Mouse (Mus musculus) limb, embryonic 14.5 days (tissue): Measurements from ENCODE around the gene Ncor2. TPM values are rescaled to one million over a fixed set of nuclear protein-coding genes. Genes with fewer than 3 reads are reported as not detected.

ENCODE experiments used
- ATAC-seq: fragments of 200-750 bp; cut with Nextera tagmentation; 2 replicates; pipeline ENCODE4 v1.8.0; 2017; ENCODE audit warnings: low read depth, moderate number of reproducible peaks, moderate TSS enrichment; ENCODE audit not compliant: low FRiP score
- DNase-seq: peaks from one replicate; pipeline ENCODE4 v3.0.0-alpha.2; 2015; ENCODE audit warnings: low spot score
- H3K27ac ChIP-seq: fragments of 300-500 bp; sonication (generic); replicated peaks from 2 replicates; pipeline ENCODE4 v1.5.1; 2014; ENCODE audit warnings: low read depth, mild to moderate bottlenecking, low read length, moderate library complexity, mixed read lengths
- H3K27me3 ChIP-seq: fragments of 300-500 bp; sonication (generic); 2 replicates; pipeline ENCODE4 v1.6.1; 2014; ENCODE audit warnings: low read length, mixed read lengths; ENCODE audit not compliant: control insufficient read depth, insufficient read depth
- H3K36me3 ChIP-seq: fragments of 300-500 bp; sonication (generic); 2 replicates; pipeline ENCODE4 v1.6.1; 2014; ENCODE audit warnings: mild to moderate bottlenecking, low read length, moderate library complexity, mixed read lengths; ENCODE audit not compliant: control insufficient read depth, insufficient read depth
- H3K4me1 ChIP-seq: fragments of 300-500 bp; sonication (generic); 2 replicates; pipeline ENCODE4 v1.6.1; 2014; ENCODE audit warnings: antibody characterized with exemption, low read length, mixed read lengths; ENCODE audit not compliant: control insufficient read depth, insufficient read depth
- H3K4me2 ChIP-seq: fragments of 300-500 bp; sonication (generic); replicated peaks from 2 replicates; pipeline ENCODE4 v1.6.1; 2014; ENCODE audit warnings: low read depth, mild to moderate bottlenecking, low read length, moderate library complexity; ENCODE audit not compliant: severe bottlenecking
- H3K4me3 ChIP-seq: fragments of 300-500 bp; sonication (generic); replicated peaks from 2 replicates; pipeline ENCODE4 v1.5.1; 2014; ENCODE audit warnings: low read length
- H3K9ac ChIP-seq: fragments of 300-500 bp; sonication (generic); 2 replicates; pipeline ENCODE4 v1.6.1; 2014; ENCODE audit warnings: mild to moderate bottlenecking, low read depth, low read length, moderate library complexity; ENCODE audit not compliant: severe bottlenecking
- H3K9me3 ChIP-seq: fragments of 300-500 bp; sonication (generic); 2 replicates; pipeline ENCODE4 v1.6.1; 2016; ENCODE audit warnings: low read length; ENCODE audit not compliant: control insufficient read depth
- POLR2A ChIP-seq: fragments of 200-500 bp; IDR thresholded peaks from 2 replicates; pipeline ENCODE4 v1.8.0; 2012; ENCODE audit warnings: inconsistent platforms, mild to moderate bottlenecking, moderate library complexity, borderline replicate concordance; ENCODE audit not compliant: insufficient read depth, insufficient read length; ENCODE audit errors: extremely low read depth
- WGBS: fragments of 180-500 bp; shearing (Covaris S2); extraction: QIAGEN DNeasy Blood & Tissue Kit; methylation state at CpG from one replicate; pipeline ENCODE4 v1.1.7; 2014; 5-methylcytosine and 5-hydroxymethylcytosine counted together
- polyA plus RNA-seq, 2 experiments: library from polyadenylated mRNA; depleted of rRNA in 1 of 2; stranded (reverse) in 1 of 2; unstranded in 1 of 2; fragments of >200 nt; fragmentation: Nextera tagmentation in 1 of 2; extraction: Ambion mirVana in 1 of 2; gene quantifications; 2 replicates each; pipeline versions ENCODE4 v1.2.1 to v1.2.3; 2012 to 2014

Gene Ncor2
- polyA plus RNA-seq (2012; rRNA removed) (75.9 and 89.8 TPM in 2 replicates), polyA plus RNA-seq (2014; fragmentation: Nextera tagmentation; extraction: Ambion mirVana) (37.0 and 39.3 TPM in 2 replicates)

- Histone ChIP-seq H3K4me3 (peak within 1 kb of the TSS; percentile 91), H3K9me3 (no peaks in the 10 kb centered on the region), H3K36me3 (no peaks in the 10 kb centered on the region), H3K9ac (peak within 1 kb of the TSS; percentile 90), H3K27ac (peak within 1 kb of the TSS; percentile 89), H3K4me1 (peaks cover 50% of the 10 kb centered on the region), H3K27me3 (no peaks in the 10 kb centered on the region), H3K4me2 (peak within 1 kb of the TSS; percentile 80)
- WGBS = 0% methylated on average over 67 of the region's 87 CpGs
- ATAC-seq (peak; percentile 88), DNase-seq (peak; percentile 87)
- TF ChIP-seq POLR2A = 0 out of 2 replicates have a peak, but pooled peaks have one; percentile 8
Measured at GRCm38 (mm10) chr5:125179007-125179734, at the start of gene Ncor2. Gene Ncor2, minus strand, starts transcription at chr5:125179219.

- Histone ChIP-seq H3K4me2 (no peak overlapping the region), H3K9ac (no peak overlapping the region), H3K27me3 (no peaks in the 10 kb centered on the region), H3K4me1 (peaks cover under 1% of the 10 kb centered on the region), H3K4me3 (no peak overlapping the region), H3K36me3 (no peaks in the 10 kb centered on the region), H3K27ac (no peak overlapping the region), H3K9me3 (0 out of 2 replicates have a peak, but pooled peaks cover 5% of the 10 kb centered on the region)
- TF ChIP-seq POLR2A = no peak
- DNase-seq = no peak
- ATAC-seq = no peak
- WGBS = 98% methylated on average over 4 of the region's 4 CpGs
Measured at GRCm38 (mm10) chr5:125227699-125228098, 48.7 kb upstream of the Ncor2 start.

GRCm38 (mm10) chr5:125226229-125226634, 47.2 kb upstream of the Ncor2 start:
- Histone ChIP-seq H3K4me1 (peaks cover 3% of the 10 kb centered on the region), H3K4me2 (no peak overlapping the region), H3K27me3 (no peaks in the 10 kb centered on the region), H3K36me3 (no peaks in the 10 kb centered on the region), H3K9ac (no peak overlapping the region), H3K4me3 (no peak overlapping the region), H3K9me3 (0 out of 2 replicates have a peak, but pooled peaks cover 5% of the 10 kb centered on the region), H3K27ac (0 out of 2 replicates have a peak overlapping the region, but pooled peaks have one; percentile 19)
- ATAC-seq (no peak), DNase-seq (no peak)
- TF ChIP-seq POLR2A = no peak
- 59% methylated on average over 12 of the region's 12 CpGs for WGBS

- H3K4me3 ChIP-seq = no peak overlapping the region
- ATAC-seq = no peak
- no peaks in the 10 kb centered on the region for H3K27me3 ChIP-seq
- no peak overlapping the region for H3K27ac ChIP-seq
- H3K36me3 ChIP-seq = no peaks in the 10 kb centered on the region
- H3K9ac ChIP-seq = no peak overlapping the region
- no peak for TF ChIP-seq POLR2A
- no peak for DNase-seq
- no peak overlapping the region for H3K4me2 ChIP-seq
- WGBS = 32% methylated on average over 3 of the region's 3 CpGs
- peaks cover 3% of the 10 kb centered on the region for H3K4me1 ChIP-seq
- 0 out of 2 replicates have a peak, but pooled peaks cover 5% of the 10 kb centered on the region for H3K9me3 ChIP-seq
Measured at GRCm38 (mm10) chr5:125224925-125225324, 45.9 kb upstream of the Ncor2 start.

GRCm38 (mm10) chr5:125223961-125224360, 44.9 kb upstream of the Ncor2 start:
- WGBS = 67% methylated on average over 5 of the region's 5 CpGs
- Histone ChIP-seq H3K4me2 (no peak overlapping the region), H3K4me3 (no peak overlapping the region), H3K27ac (no peak overlapping the region), H3K9ac (no peak overlapping the region), H3K27me3 (no peaks in the 10 kb centered on the region), H3K4me1 (peaks cover 3% of the 10 kb centered on the region), H3K9me3 (0 out of 2 replicates have a peak, but pooled peaks cover 5% of the 10 kb centered on the region), H3K36me3 (no peaks in the 10 kb centered on the region)
- ATAC-seq = no peak
- TF ChIP-seq POLR2A = no peak
- no peak for DNase-seq
